Mouse (Mus musculus) limb, embryonic 11.5 days (tissue): ENCODE measurements around the gene Cpa2. TPM values are rescaled to one million over a fixed set of nuclear protein-coding genes. Genes with fewer than 3 reads are reported as not detected.
A peak's percentile ranks its signal among the peaks of the same experiment; 100 is the strongest.

Experiments used
- ATAC-seq: fragments of 200-750 bp; cut with Nextera tagmentation; 2 replicates; pipeline ENCODE4 v1.8.0; 2017; ENCODE audit warnings: low read depth; ENCODE audit not compliant: insufficient number of reproducible peaks, low FRiP score, low TSS enrichment
- DNase-seq: peaks from one replicate; pipeline ENCODE4 v3.0.0-alpha.2; 2015; ENCODE audit warnings: low spot score
- H3K27ac ChIP-seq: fragments of 300-500 bp; sonication (generic); replicated peaks from 2 replicates; pipeline ENCODE4 v1.5.1; 2014; ENCODE audit warnings: low read depth, mild to moderate bottlenecking, low read length
- H3K27me3 ChIP-seq: fragments of 300-500 bp; sonication (generic); 2 replicates; pipeline ENCODE4 v1.6.1; 2014; ENCODE audit warnings: mild to moderate bottlenecking, low read length, mixed read lengths; ENCODE audit not compliant: control insufficient read depth, insufficient read depth
- H3K36me3 ChIP-seq: fragments of 300-500 bp; sonication (generic); 2 replicates; pipeline ENCODE4 v1.6.1; 2014; ENCODE audit warnings: mild to moderate bottlenecking, low read length, moderate library complexity, mixed read lengths; ENCODE audit not compliant: control insufficient read depth, insufficient read depth
- H3K4me1 ChIP-seq: fragments of 300-500 bp; sonication (generic); 2 replicates; pipeline ENCODE4 v1.6.1; 2014; ENCODE audit warnings: low read length, mixed read lengths; ENCODE audit not compliant: control insufficient read depth, insufficient read depth
- H3K4me2 ChIP-seq: fragments of 300-500 bp; sonication (generic); 2 replicates; pipeline ENCODE4 v1.6.1; 2014; ENCODE audit warnings: low read depth, mild to moderate bottlenecking, moderate library complexity; ENCODE audit not compliant: severe bottlenecking
- H3K4me3 ChIP-seq: fragments of 300-500 bp; sonication (generic); 2 replicates; pipeline ENCODE4 v1.5.1; 2014; ENCODE audit warnings: low read depth, low read length
- H3K9ac ChIP-seq: fragments of 300-500 bp; sonication (generic); 2 replicates; pipeline ENCODE4 v1.6.1; 2014; ENCODE audit warnings: mild to moderate bottlenecking, low read length
- H3K9me3 ChIP-seq: fragments of 300-500 bp; sonication (generic); 2 replicates; pipeline ENCODE4 v1.6.1; 2016; ENCODE audit warnings: low read length; ENCODE audit not compliant: control insufficient read depth
- WGBS: fragments of 180-500 bp; shearing (Covaris S2); extraction: QIAGEN DNeasy Blood & Tissue Kit; methylation state at CpG from one replicate; pipeline ENCODE4 v1.1.7; 2014; 5-methylcytosine and 5-hydroxymethylcytosine counted together
- polyA plus RNA-seq: library from polyadenylated mRNA; unstranded; fragments of >200 nt; fragmentation: Nextera tagmentation; extraction: Ambion mirVana; gene quantifications from 2 replicates; pipeline ENCODE4 v1.2.1, GENCODE M21; 2014

The Cpa2 gene
- polyA plus RNA-seq, 1 experiment from 2014 or later = 89.6 TPM

DNA sequence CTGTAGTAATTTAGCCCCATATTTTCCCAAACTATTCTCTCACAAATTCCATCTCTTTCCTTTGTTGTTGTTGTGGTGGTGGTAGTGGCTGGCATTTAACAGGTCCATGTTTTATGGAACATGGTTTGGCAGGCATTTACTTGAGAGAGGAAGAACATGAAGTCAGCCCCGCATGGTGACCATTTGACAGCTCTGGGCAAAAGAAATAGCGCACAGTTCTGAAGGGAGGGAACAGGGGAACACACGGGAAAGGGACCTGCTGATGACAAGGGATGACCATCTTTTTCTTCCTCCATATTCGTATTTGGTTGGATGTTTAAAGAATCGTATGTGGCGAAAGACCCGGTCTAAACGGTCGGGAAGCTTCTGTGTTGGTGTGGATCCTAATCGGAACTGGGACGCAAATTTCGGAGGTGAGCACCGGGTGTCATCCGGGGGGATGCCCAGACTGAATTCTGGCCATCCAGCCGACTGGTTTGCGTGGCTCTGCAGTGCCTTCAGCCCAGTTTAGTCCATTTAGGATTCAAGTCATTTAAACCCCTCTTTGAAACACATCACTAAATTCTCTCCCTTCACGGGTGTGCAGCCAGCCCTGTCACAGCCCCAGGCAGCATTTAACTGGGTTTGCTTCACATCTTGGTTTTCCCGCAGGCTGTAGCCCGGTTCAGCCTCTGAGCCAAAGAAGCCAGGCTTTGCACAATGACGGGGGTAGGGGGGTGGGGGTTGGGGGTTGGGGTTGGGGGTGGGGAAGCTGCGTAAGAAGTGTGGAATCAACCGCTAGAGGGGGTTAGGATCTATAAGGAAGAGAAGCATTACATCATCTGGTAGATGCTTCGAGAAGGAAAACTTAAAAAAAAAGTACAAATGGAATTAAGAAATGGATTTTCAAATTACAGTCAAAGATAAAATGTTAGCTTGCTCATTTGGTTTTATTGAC lies 10.5 kb downstream of the Cpa2 start:
- no peak overlapping the region for H3K4me3 ChIP-seq
- no peaks in the 10 kb centered on the region for H3K9me3 ChIP-seq
- 23% methylated on average over 23 of the region's 23 CpGs for WGBS
- H3K27me3 ChIP-seq = no peaks in the 10 kb centered on the region
- H3K9ac ChIP-seq = peak overlapping the region; percentile 37; the same call in 1 of the 2 replicates
- peaks cover 52% of the 10 kb centered on the region for H3K4me1 ChIP-seq
- H3K27ac ChIP-seq = peak overlapping the region; percentile 85
- peak overlapping the region; percentile 12 for H3K4me2 ChIP-seq
- no peaks in the 10 kb centered on the region for H3K36me3 ChIP-seq
- ATAC-seq (peak; percentile 29; the same call in 1 of the 2 replicates), DNase-seq (peak; percentile 57)

DNA sequence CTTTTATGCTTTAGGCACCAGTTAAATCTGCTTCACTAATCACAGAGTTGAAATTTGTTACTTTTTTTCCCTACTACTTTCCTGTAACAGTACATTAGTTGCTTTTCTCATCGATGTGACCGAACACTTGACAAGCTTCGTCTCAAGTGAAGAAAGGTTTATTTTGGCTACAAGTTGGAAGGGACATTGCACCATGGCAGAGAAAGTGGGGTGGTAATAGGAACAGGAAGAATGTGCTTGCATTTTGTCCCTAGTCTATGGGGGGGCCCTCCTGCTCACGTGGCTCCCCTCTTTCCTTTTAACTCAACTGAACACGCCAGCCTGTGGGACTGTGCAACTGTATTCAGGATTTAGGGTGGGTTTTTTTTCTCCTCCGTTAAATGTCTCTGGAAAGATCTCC lies 11.2 kb downstream of the Cpa2 start:
- WGBS = 62% methylated on average over 6 of the region's 6 CpGs
- no peak overlapping the region for H3K4me3 ChIP-seq
- H3K36me3 ChIP-seq = no peaks in the 10 kb centered on the region
- ATAC-seq = no peak
- peaks cover 48% of the 10 kb centered on the region for H3K4me1 ChIP-seq
- H3K9ac ChIP-seq = no peak overlapping the region
- H3K27me3 ChIP-seq = no peaks in the 10 kb centered on the region
- H3K4me2 ChIP-seq = no peak overlapping the region
- no peaks in the 10 kb centered on the region for H3K9me3 ChIP-seq
- DNase-seq = no peak
- peak overlapping the region; percentile 85 for H3K27ac ChIP-seq

DNA sequence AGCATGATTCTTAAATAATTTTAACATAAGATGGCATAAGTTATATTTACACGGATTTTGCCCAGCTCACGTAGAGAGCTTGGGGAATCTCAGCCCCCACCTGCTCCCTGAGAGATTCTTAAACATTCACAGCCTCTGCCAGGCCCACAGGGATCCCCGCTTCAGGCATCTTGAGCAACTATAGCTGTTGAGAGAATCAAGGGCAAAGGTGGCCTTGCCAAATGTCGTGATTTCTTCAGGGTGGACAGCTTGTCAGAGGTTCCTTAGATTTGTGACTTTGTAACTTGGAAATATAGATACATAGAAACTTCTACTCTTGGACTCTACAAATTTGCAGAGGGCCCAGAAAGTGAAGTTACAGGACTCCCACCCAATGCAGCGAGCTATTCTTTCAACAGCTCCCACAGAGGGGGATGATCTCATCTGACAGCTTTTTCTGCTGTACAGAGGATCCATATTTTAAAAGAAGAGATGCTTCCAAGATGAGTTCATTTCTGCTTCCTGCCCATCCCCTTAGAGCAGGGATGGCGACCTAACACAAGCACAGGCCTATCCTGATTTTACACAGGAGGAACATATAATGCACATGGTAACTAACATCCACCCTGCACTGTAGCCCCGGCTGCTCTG lies 12.1 kb downstream of the Cpa2 start:
- DNase-seq = no peak
- Histone ChIP-seq H3K4me1 (peaks cover 41% of the 10 kb centered on the region), H3K27me3 (no peaks in the 10 kb centered on the region), H3K4me2 (no peak overlapping the region), H3K4me3 (no peak overlapping the region), H3K9ac (no peak overlapping the region), H3K36me3 (no peaks in the 10 kb centered on the region), H3K27ac (peak overlapping the region; percentile 48; the same call in 1 of the 2 replicates), H3K9me3 (no peaks in the 10 kb centered on the region)
- 79% methylated on average over 7 of the region's 7 CpGs for WGBS
- ATAC-seq = no peak

- H3K9ac ChIP-seq = no peak overlapping the region
- H3K36me3 ChIP-seq = no peaks in the 10 kb centered on the region
- no peaks in the 10 kb centered on the region for H3K9me3 ChIP-seq
- H3K4me1 ChIP-seq = peaks cover 39% of the 10 kb centered on the region
- DNase-seq (no peak), ATAC-seq (no peak)
- no peaks in the 10 kb centered on the region for H3K27me3 ChIP-seq
- WGBS = 48% methylated on average over 5 of the region's 5 CpGs
- no peak overlapping the region for H3K4me2 ChIP-seq
- no peak overlapping the region for H3K4me3 ChIP-seq
- H3K27ac ChIP-seq = peak overlapping the region; percentile 48; the same call in 1 of the 2 replicates
These were observed 12.7 kb downstream of the Cpa2 start for GRCm38 (mm10) chr6:30554092-30554491.

- Histone ChIP-seq H3K27me3 (no peaks in the 10 kb centered on the region), H3K36me3 (no peaks in the 10 kb centered on the region), H3K4me1 (peaks cover 37% of the 10 kb centered on the region), H3K4me3 (no peak overlapping the region), H3K9ac (no peak overlapping the region), H3K27ac (peak overlapping the region; percentile 73), H3K4me2 (no peak overlapping the region), H3K9me3 (no peaks in the 10 kb centered on the region)
- DNase-seq (no peak), ATAC-seq (0 out of 2 replicates have a peak, but pooled peaks have one; percentile 1)
- 75% methylated on average over 5 of the region's 5 CpGs for WGBS
These were observed 13.3 kb downstream of the Cpa2 start for GRCm38 (mm10) chr6:30554621-30555170.

DNA sequence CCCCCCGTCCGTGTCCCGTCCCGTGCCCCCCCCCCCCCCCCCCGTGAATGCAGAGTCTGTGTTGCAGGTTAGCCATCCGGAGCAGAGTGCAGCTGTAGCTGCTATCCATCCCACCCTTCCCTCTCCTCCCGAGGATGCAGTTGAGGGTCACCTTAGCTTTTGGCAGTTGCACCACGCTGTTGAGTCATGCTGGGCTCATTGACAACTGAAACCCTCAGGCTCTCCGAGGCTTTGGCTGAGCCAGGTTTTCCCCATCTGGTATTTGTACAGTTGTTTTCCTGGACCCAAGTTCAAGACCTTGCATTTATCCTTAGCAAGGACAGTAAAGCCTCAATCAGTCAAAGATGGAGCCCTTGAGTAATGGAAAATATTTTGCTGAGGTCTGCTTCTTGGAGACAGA lies 14.7 kb downstream of the Cpa2 start:
- no peak overlapping the region for H3K4me3 ChIP-seq
- H3K27ac ChIP-seq = no peak overlapping the region
- H3K27me3 ChIP-seq = no peaks in the 10 kb centered on the region
- DNase-seq (no peak), ATAC-seq (no peak)
- H3K36me3 ChIP-seq = no peaks in the 10 kb centered on the region
- H3K4me2 ChIP-seq = no peak overlapping the region
- no peaks in the 10 kb centered on the region for H3K9me3 ChIP-seq
- no peak overlapping the region for H3K9ac ChIP-seq
- WGBS = 21% methylated on average over 4 of the region's 9 CpGs
- peaks cover 28% of the 10 kb centered on the region for H3K4me1 ChIP-seq

- Histone ChIP-seq H3K9me3 (no peaks in the 10 kb centered on the region), H3K4me2 (no peak overlapping the region), H3K4me1 (peaks cover 1% of the 10 kb centered on the region; the same call in 1 of the 2 replicates), H3K27ac (no peak overlapping the region), H3K27me3 (no peaks in the 10 kb centered on the region), H3K9ac (no peak overlapping the region), H3K4me3 (no peak overlapping the region), H3K36me3 (peaks cover 2% of the 10 kb centered on the region; the same call in 1 of the 2 replicates)
- ATAC-seq (no peak), DNase-seq (no peak)
- WGBS = 43% methylated on average over 1 of the region's 1 CpGs
These were observed 18.3 kb downstream of the Cpa2 start for GRCm38 (mm10) chr6:30559726-30560125.

- H3K36me3 ChIP-seq = peaks cover 2% of the 10 kb centered on the region; the same call in 1 of the 2 replicates
- ATAC-seq (no peak), DNase-seq (no peak)
- H3K4me3 ChIP-seq = no peak overlapping the region
- H3K9me3 ChIP-seq = no peaks in the 10 kb centered on the region
- H3K27me3 ChIP-seq = no peaks in the 10 kb centered on the region
- no peak overlapping the region for H3K4me2 ChIP-seq
- no peaks in the 10 kb centered on the region for H3K4me1 ChIP-seq
- H3K9ac ChIP-seq = no peak overlapping the region
- no peak overlapping the region for H3K27ac ChIP-seq
- WGBS = 84% methylated on average over 4 of the region's 4 CpGs
These were observed 20.8 kb downstream of the Cpa2 start for GRCm38 (mm10) chr6:30562132-30562531.
